Mouse (Mus musculus): ENCODE measurements around the gene Slc25a26.

DNA sequence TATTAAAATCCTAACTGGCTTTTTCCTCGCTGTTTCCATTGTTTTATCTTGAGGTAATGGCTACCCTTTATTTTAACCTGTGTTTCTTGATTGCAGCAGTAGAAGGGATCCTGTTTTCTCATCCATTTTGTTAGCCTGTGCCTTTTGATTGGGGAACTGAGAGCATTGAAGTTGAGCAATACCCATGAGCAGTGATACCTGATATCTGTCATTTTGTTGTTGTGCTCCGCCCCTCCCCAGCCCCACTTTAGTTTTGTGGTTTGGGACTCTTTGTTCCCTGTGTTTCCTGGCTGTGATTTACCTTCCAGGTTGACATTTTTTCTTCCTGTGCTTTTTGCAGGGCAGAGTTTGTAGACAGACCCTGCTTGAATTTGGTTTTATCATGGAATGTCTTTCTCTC is 67.9 kb downstream of the Slc25a26 start:
- peak; percentile 68 for TF ChIP-seq CEBPB (IDR thresholded peaks at IDR 0.05; ENCODE audit: low read depth)
- TF ChIP-seq CTCF (IDR thresholded peaks at IDR 0.05; ENCODE audit: control insufficient read depth, insufficient read depth, insufficient read length) = no peak
- no peak for TF ChIP-seq MYOG (IDR thresholded peaks at IDR 0.05; ENCODE audit: control insufficient read depth, extremely low read depth, insufficient read length)
- no peak for TF ChIP-seq MAX (IDR thresholded peaks at IDR 0.05)
- TF ChIP-seq MYOD1 (IDR thresholded peaks at IDR 0.05; ENCODE audit: control insufficient read depth, insufficient read length, low read depth) = no peak
